In the genomic region with DNA sequence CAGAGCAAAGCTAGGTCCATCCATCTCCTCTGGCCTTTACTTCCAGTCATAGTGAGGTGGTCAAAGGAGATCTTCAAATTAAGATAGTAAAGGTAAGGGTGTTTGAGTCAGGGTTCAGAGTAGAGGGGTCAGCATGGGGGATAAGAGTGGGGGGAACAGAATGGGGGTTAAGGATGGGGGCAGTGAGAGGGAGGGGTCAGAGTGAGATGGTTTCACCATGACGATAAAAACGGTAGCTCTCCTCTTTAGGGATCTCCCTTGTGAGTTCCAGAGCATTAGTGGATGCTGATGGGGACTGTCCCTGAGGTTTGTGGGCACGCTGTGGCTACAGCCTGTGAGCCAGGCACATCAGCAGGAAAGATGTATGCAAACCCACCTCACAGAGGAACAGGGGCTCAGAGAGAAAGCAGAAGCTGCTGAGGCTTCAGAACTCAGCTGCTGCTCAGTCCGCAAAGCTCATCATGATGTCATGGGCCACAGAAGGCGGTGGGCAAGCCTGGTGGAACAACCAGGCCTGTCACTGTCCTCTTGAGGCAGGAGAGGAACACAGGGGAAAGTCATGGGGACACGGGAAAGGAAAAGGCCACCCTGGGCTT, we compare ENCODE assay signal across 31 mouse cellular contexts. TPM values are rescaled to one million over a fixed set of nuclear protein-coding genes. Genes with fewer than 3 reads are reported as not detected.
A peak's percentile ranks its signal among the peaks of the same experiment; 100 is the strongest.
DNase-seq lines count a peak whose midpoint lies in the region; ATAC-seq and TF ChIP-seq lines count a peak whose summit lies in the region.
"Had no signal": no experiment of that assay in that cellular context is flagged by ENCODE, and none has a peak within 500 bp of the region (broad histone marks: within the 10 kb centered on the region; RNA-seq: fewer than 3 reads in every experiment).

No protein-coding gene starts in this region.

- DNase-seq in lung, postnatal 25 days (ENCODE audit: low spot score) = peak; percentile 17
- DNase-seq in lung, postnatal 14 days = no peak
- no peak for DNase-seq in layer of hippocampus, adult 11-12 months (ENCODE audit: low spot score)
- DNase-seq: adrenal gland, adult 2 months; adrenal gland, postnatal 36 days; cerebellum, adult 8-10 months; cerebellum, postnatal 25 days; gastrocnemius, postnatal 14 days; heart, adult 11 months; kidney, adult 8-10 months; kidney, postnatal 4 days; layer of hippocampus, postnatal 36 days; left cerebral cortex, postnatal 4 days; liver, embryonic 13.5 days; lung, embryonic 14.5 days; thymus, postnatal 25 days had no signal

- H3K27ac ChIP-seq in bone marrow macrophage, adult 2 months (ENCODE audit: insufficient read depth, low read depth, low read length) = peak overlapping the region; percentile 76
- H3K27ac ChIP-seq in macrophage = peak overlapping the region; percentile 43
- no peak overlapping the region for H3K27ac ChIP-seq in midbrain, embryonic 16.5 days (ENCODE audit: low read length)
- no peak overlapping the region for H3K27ac ChIP-seq in hindbrain, embryonic 12.5 days
- H3K27ac ChIP-seq: heart, embryonic 10.5 days; hindbrain, embryonic 13.5 days; kidney, postnatal 0 days; liver, embryonic 13.5 days; neural tube, embryonic 12.5 days had no signal

- no peak overlapping the region for H3K9ac ChIP-seq in midbrain, embryonic 16.5 days (ENCODE audit: low read depth, low read length)
- no peak overlapping the region for H3K9ac ChIP-seq in hindbrain, embryonic 12.5 days
- H3K9ac ChIP-seq: hindbrain, embryonic 13.5 days; liver, embryonic 13.5 days; lung, embryonic 14.5 days; neural tube, embryonic 12.5 days had no signal

- no peaks in the 10 kb centered on the region for H3K27me3 ChIP-seq in midbrain, embryonic 16.5 days (ENCODE audit: control insufficient read depth, insufficient read depth, low read depth, low read length)
- H3K27me3 ChIP-seq in hindbrain, embryonic 12.5 days = no peaks in the 10 kb centered on the region
- H3K27me3 ChIP-seq: hindbrain, embryonic 13.5 days; liver, embryonic 13.5 days; neural tube, embryonic 12.5 days had no signal

- ATAC-seq in midbrain, embryonic 16.5 days = no peak
- no peak for ATAC-seq in hindbrain, embryonic 12.5 days (ENCODE audit: low FRiP score)
- ATAC-seq: activated CD4-positive, CD25-positive, alpha-beta regulatory T cell, adult 4 months; forebrain, embryonic 14.5 days; intestine, embryonic 16.5 days had no signal

- no peaks in the 10 kb centered on the region for H3K79me2 ChIP-seq in macrophage (ENCODE audit: inconsistent target)

- H3K36me3 ChIP-seq in macrophage (ENCODE audit: inconsistent target) = no peaks in the 10 kb centered on the region
- H3K36me3 ChIP-seq in midbrain, embryonic 16.5 days (ENCODE audit: control insufficient read depth, insufficient read depth, low read length) = no peaks in the 10 kb centered on the region
- no peaks in the 10 kb centered on the region for H3K36me3 ChIP-seq in hindbrain, embryonic 12.5 days
- H3K36me3 ChIP-seq: heart, embryonic 10.5 days; hindbrain, embryonic 13.5 days; liver, embryonic 13.5 days; neural tube, embryonic 12.5 days had no signal

- no peak for TF ChIP-seq POLR2A in bone marrow macrophage, adult 2 months (IDR thresholded peaks at IDR 0.05; ENCODE audit: borderline replicate concordance, low read depth, low read length)

- 11% methylated on average over 6 of the region's 6 CpGs for WGBS in macrophage (ENCODE audit: missing documents)
- 79% methylated on average over 6 of the region's 6 CpGs for WGBS in midbrain, embryonic 16.5 days
- WGBS in hindbrain, embryonic 12.5 days = 75% methylated on average over 6 of the region's 6 CpGs

- H3K4me3 ChIP-seq in bone marrow macrophage, adult 2 months (ENCODE audit: insufficient read depth, low read length) = no peak overlapping the region
- H3K4me3 ChIP-seq in macrophage (ENCODE audit: inconsistent target) = no peak overlapping the region
- no peak overlapping the region for H3K4me3 ChIP-seq in midbrain, embryonic 16.5 days (ENCODE audit: low read depth, low read length)
- H3K4me3 ChIP-seq in hindbrain, embryonic 12.5 days = no peak overlapping the region
- H3K4me3 ChIP-seq: heart, embryonic 10.5 days; hindbrain, embryonic 13.5 days; liver, embryonic 13.5 days; myocyte; neural tube, embryonic 12.5 days had no signal

- no peaks in the 10 kb centered on the region for H3K9me3 ChIP-seq in midbrain, embryonic 16.5 days (replicated peaks; ENCODE audit: control insufficient read depth, low read length, poor library complexity, severe bottlenecking)
- no peaks in the 10 kb centered on the region for H3K9me3 ChIP-seq in hindbrain, embryonic 12.5 days (replicated peaks)
- H3K9me3 ChIP-seq: heart, embryonic 10.5 days; hindbrain, embryonic 13.5 days; liver, embryonic 13.5 days; neural tube, embryonic 12.5 days had no signal

- peaks cover 33% of the 10 kb centered on the region for H3K4me1 ChIP-seq in bone marrow macrophage, adult 2 months (ENCODE audit: control insufficient read depth, insufficient read depth, low read length)
- H3K4me1 ChIP-seq in midbrain, embryonic 16.5 days (ENCODE audit: control insufficient read depth, insufficient read depth, low read length) = no peaks in the 10 kb centered on the region
- no peaks in the 10 kb centered on the region for H3K4me1 ChIP-seq in hindbrain, embryonic 12.5 days
- H3K4me1 ChIP-seq: heart, embryonic 10.5 days; hindbrain, embryonic 13.5 days; liver, embryonic 13.5 days; neural tube, embryonic 12.5 days had no signal

- no peak overlapping the region for H3K4me2 ChIP-seq in midbrain, embryonic 16.5 days (ENCODE audit: low read length)
- no peak overlapping the region for H3K4me2 ChIP-seq in hindbrain, embryonic 12.5 days (replicated peaks)
- H3K4me2 ChIP-seq: hindbrain, embryonic 13.5 days; liver, embryonic 13.5 days; lung, embryonic 14.5 days; midbrain, embryonic 11.5 days; neural tube, embryonic 12.5 days had no signal

- TF ChIP-seq CTCF in bone marrow macrophage, adult 2 months (IDR thresholded peaks at IDR 0.05; ENCODE audit: low read depth, low read length) = no peak

RNA-seq across cellular contexts. Expression of a gene that starts 27.6 kb away (rescaled TPM):
- 13.9 and 15.3 TPM in 2 replicates for polyA plus RNA-seq in bone marrow macrophage, adult 2 months (2012; ENCODE audit: insufficient read depth, insufficient read length, missing spikeins)
- total RNA-seq in macrophage (2018; cell fraction: chromatin; rRNA removed) = 100 to 1,000 TPM in 7 of 26 experiments, 10 to 100 TPM in 8, 1 to 10 TPM in 7, under 1 TPM in 3, not detected in 1; 0.49 to 682 (median 46.2) TPM
- 100 to 1,000 TPM in 13 of 26 experiments, 1 to 10 TPM in 13; 1.5 to 734 (median 73.1) TPM for total RNA-seq in macrophage (2018; cell fraction: cytosol; rRNA removed)
- 1,000 to 10,000 TPM in 1 of 26 experiments, 100 to 1,000 TPM in 12, 10 to 100 TPM in 1, 1 to 10 TPM in 12; 1.7 to 1,776 (median 94.5) TPM for total RNA-seq in macrophage (2018; cell fraction: nucleus; rRNA removed)
- polyA plus RNA-seq in macrophage (2018) = 2.7 to 7.5 TPM (median 3.7 TPM) in 3 replicates
- 0.15 TPM in 1 of 2 replicates, not detected in the other for polyA plus RNA-seq in midbrain, embryonic 16.5 days (2015; fragmentation: Nextera tagmentation; extraction: Ambion mirVana)
- not detected in 2 replicates for polyA plus RNA-seq in hindbrain, embryonic 12.5 days (2016; fragmentation: Nextera tagmentation; extraction: Ambion mirVana)
- total RNA-seq: adrenal gland, adult 2 months; ES-E14; gastrocnemius, postnatal 14 days; layer of hippocampus, postnatal 36 days had no signal
- polyA plus RNA-seq: activated CD4-positive, CD25-positive, alpha-beta regulatory T cell, adult 4 months; adrenal gland, adult 2 months; forebrain, embryonic 14.5 days; heart, embryonic 10.5 days; kidney, postnatal 0 days; midbrain, embryonic 11.5 days; midbrain, postnatal 0 days; myocyte; neural tube, embryonic 12.5 days had no signal

Comparison
In these comparisons a context has a peak if more than half of its experiments do, and no peak if none do; other contexts are left out.
1. H3K27ac ChIP-seq: peak in bone marrow macrophage, adult 2 months (single experiment) and macrophage (single experiment); none in midbrain, embryonic 16.5 days (single experiment) and hindbrain, embryonic 12.5 days (single experiment).